Mouse (Mus musculus): ENCODE data around the gene Eea1. TPM values are rescaled to one million over a fixed set of nuclear protein-coding genes. Genes with fewer than 3 reads are reported as not detected.

Gene Eea1
- polyA plus RNA-seq, 1 experiment from 2014 or later: 17.6 TPM

GRCm38 (mm10) chr10:96094559-96094958 lies 154.1 kb downstream of the Eea1 start:
- Histone ChIP-seq H3K9ac (ENCODE audit: low read depth, low read length) (no peak overlapping the region), H3K4me2 (ENCODE audit: low read depth, low read length) (no peak overlapping the region), H3K4me1 (ENCODE audit: control insufficient read depth, insufficient read depth, low read length) (no peaks in the 10 kb centered on the region), H3K4me3 (ENCODE audit: low read length) (no peak overlapping the region), H3K27ac (ENCODE audit: low read length) (no peak overlapping the region), H3K36me3 (ENCODE audit: control insufficient read depth, insufficient read depth, low read length) (no peaks in the 10 kb centered on the region), H3K9me3 (ENCODE audit: control insufficient read depth, low read length) (no peaks in the 10 kb centered on the region), H3K27me3 (replicated peaks; ENCODE audit: control insufficient read depth, insufficient read depth, low read length) (no peaks in the 10 kb centered on the region)
- 82% methylated on average over 2 of the region's 2 CpGs for WGBS
- no peak for ATAC-seq

Other genes starting within 250 kb of the Eea1 start
- gene Gm33543, start 97.7 kb upstream of the Eea1 start, polyA plus RNA-seq (2015; fragmentation: Nextera tagmentation; extraction: Ambion mirVana): not detected in 2 replicates
- not detected in 2 replicates for gene Gm5426, start 196.0 kb downstream of the Eea1 start, polyA plus RNA-seq (2015; fragmentation: Nextera tagmentation; extraction: Ambion mirVana)

Measured in intestine, embryonic 16.5 days (tissue).